Mouse (Mus musculus): ENCODE results near the gene Otub1. TPM values are rescaled to one million over a fixed set of nuclear protein-coding genes. Genes with fewer than 3 reads are reported as not detected.

Gene Otub1
- total and polyA plus RNA-seq, 3 experiments, result 102 to 139 (median 119) TPM

GRCm38 (mm10) chr19:7212216-7212615 lies 6.1 kb upstream of the Otub1 start:
- Histone ChIP-seq H3K4me3 (replicated peaks in 1 of 3; ENCODE audit: low read depth in 2 of 3, low read length in 2 of 3, poor library complexity in 1 of 3) (no peak overlapping the region), H3K27me3 (replicated peaks) (no peaks in the 10 kb centered on the region), H3K36me3 (replicated peaks in 1 of 2; ENCODE audit: control insufficient read depth in 1 of 2, insufficient read depth in 1 of 2, low read length in 1 of 2) (peaks cover 29 to 56% of the 10 kb centered on the region in 2 experiments), H3K79me2 (replicated peaks; ENCODE audit: control insufficient read depth, extremely low read depth, insufficient read depth, poor library complexity, severe bottlenecking) (peaks cover 43% of the 10 kb centered on the region), H3K4me1 (ENCODE audit: control insufficient read depth in 1 of 2, insufficient read depth in 2 of 2) (peaks cover 8 to 31% of the 10 kb centered on the region in 2 experiments; a peak in 3 of 4 replicates), H3K4me2 (ENCODE audit: insufficient read depth, low read depth, poor library complexity, severe bottlenecking) (no peak overlapping the region), H3K27ac (ENCODE audit: insufficient read depth, low read depth) (no peak overlapping the region), H3K9ac (ENCODE audit: insufficient read depth, low read depth) (no peak overlapping the region), H3K9me3 (replicated peaks; ENCODE audit: low read length) (no peaks in the 10 kb centered on the region)
- TF ChIP-seq MXI1 (IDR thresholded peaks at IDR 0.05; ENCODE audit: low read depth, low read length) (no peak), POLR2A (IDR thresholded peaks at IDR 0.05; ENCODE audit: low read depth, low read length) (peak; percentile 11; the same call in 1 of the 2 replicates)
- dilution Hi-C loops (cut with MboI; ENCODE audit: extremely low pct_ligation_motif_present, extremely low pct_unique_long_range_greater_than_20kb, low sequenced_read_pairs) (no loop called here), in situ Hi-C loops (cut with MboI; ENCODE audit: low pct_ligation_motif_present, low pct_unique_long_range_greater_than_20kb, low sequenced_read_pairs) (no loop called here)
- no peak for DNase-seq (ENCODE audit: extremely low read depth)

GRCm38 (mm10) chr19:7209907-7210646 lies 4.0 kb upstream of the Otub1 start:
- no peak overlapping the region for H3K4me3 ChIP-seq (replicated peaks in 1 of 3; ENCODE audit: low read depth in 2 of 3, low read length in 2 of 3, poor library complexity in 1 of 3)
- TF ChIP-seq EP300 (IDR thresholded peaks at IDR 0.05; ENCODE audit: low read length) (no peak), ZNF384 (IDR thresholded peaks at IDR 0.05; ENCODE audit: low read depth, low read length) (peak; percentile 77), JUN (IDR thresholded peaks at IDR 0.05; ENCODE audit: insufficient read depth, low read depth, low read length) (no peak), CTCF (conservative IDR thresholded peaks at IDR 0.05 in 1 of 2, IDR thresholded peaks at IDR 0.05 in 1 of 2; ENCODE audit: low read depth in 2 of 2, low read length in 2 of 2) (peak in 1 of 2 experiments; percentile 22; a peak in 1 of 4 replicates)
- dilution Hi-C loops (cut with MboI; ENCODE audit: extremely low pct_ligation_motif_present, extremely low pct_unique_long_range_greater_than_20kb, low sequenced_read_pairs), result no loop called here
- no peak overlapping the region for H3K4me2 ChIP-seq (ENCODE audit: insufficient read depth, low read depth, poor library complexity, severe bottlenecking)
- H3K79me2 ChIP-seq (replicated peaks; ENCODE audit: control insufficient read depth, extremely low read depth, insufficient read depth, poor library complexity, severe bottlenecking), result peaks cover 29% of the 10 kb centered on the region
- H3K9ac ChIP-seq (ENCODE audit: insufficient read depth, low read depth), result no peak overlapping the region
- in situ Hi-C loops (cut with MboI; ENCODE audit: low pct_ligation_motif_present, low pct_unique_long_range_greater_than_20kb, low sequenced_read_pairs), result loop anchor here (5.0 kb wide), 1 partner anchor 153 kb away; the partner anchor contains the start of gene Macrod1
- H3K36me3 ChIP-seq (replicated peaks in 1 of 2; ENCODE audit: control insufficient read depth in 1 of 2, insufficient read depth in 1 of 2, low read length in 1 of 2), result peaks cover 23 to 41% of the 10 kb centered on the region in 2 experiments
- H3K27ac ChIP-seq (ENCODE audit: insufficient read depth, low read depth), result no peak overlapping the region
- no peaks in the 10 kb centered on the region for H3K27me3 ChIP-seq (replicated peaks)
- H3K9me3 ChIP-seq (replicated peaks; ENCODE audit: low read length), result no peaks in the 10 kb centered on the region
- no peak for DNase-seq (ENCODE audit: extremely low read depth)
- H3K4me1 ChIP-seq (ENCODE audit: control insufficient read depth in 1 of 2, insufficient read depth in 2 of 2), result peaks cover 4 to 18% of the 10 kb centered on the region in 2 experiments; a peak in 3 of 4 replicates

GRCm38 (mm10) chr19:7205326-7205725 lies 790 bp downstream of the Otub1 start:
- in situ Hi-C loops (cut with MboI; ENCODE audit: low pct_ligation_motif_present, low pct_unique_long_range_greater_than_20kb, low sequenced_read_pairs) (loop anchor here (5.0 kb wide), 1 partner anchor 148 kb away; the partner anchor contains the start of gene Macrod1), dilution Hi-C loops (cut with MboI; ENCODE audit: extremely low pct_ligation_motif_present, extremely low pct_unique_long_range_greater_than_20kb, low sequenced_read_pairs) (no loop called here)
- Histone ChIP-seq H3K9me3 (replicated peaks; ENCODE audit: low read length) (no peaks in the 10 kb centered on the region), H3K4me3 (replicated peaks in 1 of 3; ENCODE audit: low read depth in 2 of 3, low read length in 2 of 3, poor library complexity in 1 of 3) (peak overlapping the region; percentile 76 to 91 (median 90)), H3K36me3 (replicated peaks in 1 of 2; ENCODE audit: control insufficient read depth in 1 of 2, insufficient read depth in 1 of 2, low read length in 1 of 2) (peaks cover 37 to 45% of the 10 kb centered on the region in 2 experiments), H3K27me3 (replicated peaks) (no peaks in the 10 kb centered on the region), H3K4me2 (ENCODE audit: insufficient read depth, low read depth, poor library complexity, severe bottlenecking) (peak overlapping the region; percentile 90), H3K9ac (ENCODE audit: insufficient read depth, low read depth) (peak overlapping the region; percentile 91), H3K79me2 (replicated peaks; ENCODE audit: control insufficient read depth, extremely low read depth, insufficient read depth, poor library complexity, severe bottlenecking) (peaks cover 23% of the 10 kb centered on the region), H3K27ac (ENCODE audit: insufficient read depth, low read depth) (0 out of 2 replicates have a peak overlapping the region, but pooled peaks have one; percentile 3), H3K4me1 (ENCODE audit: control insufficient read depth in 1 of 2, insufficient read depth in 2 of 2) (peaks cover 8 to 42% of the 10 kb centered on the region in 2 experiments; a peak in 3 of 4 replicates)
- no peak for DNase-seq (ENCODE audit: extremely low read depth)
- TF ChIP-seq ZKSCAN1 (IDR thresholded peaks at IDR 0.05; ENCODE audit: borderline replicate concordance, low read depth, low read length) (no peak), NRF1 (IDR thresholded peaks at IDR 0.05; ENCODE audit: low read depth, low read length) (no peak), MAZ (IDR thresholded peaks at IDR 0.05; ENCODE audit: low read depth, low read length) (no peak), CHD1 (IDR thresholded peaks at IDR 0.05; ENCODE audit: low read depth, low read length) (no peak), KAT2A (IDR thresholded peaks at IDR 0.05; ENCODE audit: insufficient replicate concordance, low read length) (no peak), SMC3 (IDR thresholded peaks at IDR 0.05; ENCODE audit: low read depth, low read length) (no peak), MXI1 (IDR thresholded peaks at IDR 0.05; ENCODE audit: low read depth, low read length) (no peak), HCFC1 (IDR thresholded peaks at IDR 0.05; ENCODE audit: low read depth, low read length) (no peak), MAFK (IDR thresholded peaks at IDR 0.05; ENCODE audit: insufficient replicate concordance, low read length) (no peak), ELF1 (IDR thresholded peaks at IDR 0.05; ENCODE audit: low read depth, low read length) (no peak), USF2 (conservative IDR thresholded peaks at IDR 0.05; ENCODE audit: low read depth, low read length) (no peak), NELFE (IDR thresholded peaks at IDR 0.05; ENCODE audit: low read depth, low read length) (no peak)

Data from CH12.LX (cell line).